Mouse (Mus musculus) splenic B cell, adult 2 months (primary cell): Measurements from ENCODE around the gene Jade2.
A peak's percentile ranks its signal among the peaks of the same experiment; 100 is the strongest.
"Not testable (repeated sequence)": the region's sequence is repeated elsewhere in the genome, so short reads cannot be mapped to it uniquely, and the experiment has no call there.

Experiments used
- DNase-seq: peaks from one replicate; pipeline ENCODE4 v3.0.0-alpha.2; 2011; ENCODE audit warnings: low read depth, low spot score
- H3K27me3 ChIP-seq: 2 replicates; pipeline ENCODE4 v1.6.1; 2012; ENCODE audit warnings: mild to moderate bottlenecking, low read length, moderate library complexity, mixed read lengths; ENCODE audit not compliant: control insufficient read depth, poor library complexity, insufficient read depth, severe bottlenecking
- H3K36me3 ChIP-seq: 2 replicates; pipeline ENCODE4 v1.6.1; 2012; ENCODE audit warnings: mild to moderate bottlenecking, low read length, moderate library complexity, mixed read lengths; ENCODE audit not compliant: control insufficient read depth, poor library complexity, insufficient read depth, severe bottlenecking

Gene Jade2

GRCm38 (mm10) chr11:51809632-51810224 lies 47.7 kb downstream of the Jade2 start:
- no peaks in the 10 kb centered on the region for H3K36me3 ChIP-seq
- no peaks in the 10 kb centered on the region for H3K27me3 ChIP-seq
- DNase-seq, result peak; percentile 80

GRCm38 (mm10) chr11:51807108-51807879 lies 50.2 kb downstream of the Jade2 start:
- no peaks in the 10 kb centered on the region for H3K36me3 ChIP-seq
- no peak for DNase-seq
- no peaks in the 10 kb centered on the region for H3K27me3 ChIP-seq

- DNase-seq, result peak; percentile 90
- Histone ChIP-seq H3K36me3 (no peaks in the 10 kb centered on the region), H3K27me3 (no peaks in the 10 kb centered on the region)
Observed at GRCm38 (mm10) chr11:51805221-51805981, 52.1 kb downstream of the Jade2 start.

- no peaks in the 10 kb centered on the region for H3K27me3 ChIP-seq
- H3K36me3 ChIP-seq, result no peaks in the 10 kb centered on the region
- DNase-seq, result peak; percentile 50
Observed at GRCm38 (mm10) chr11:51800634-51801325, 56.7 kb downstream of the Jade2 start.

- Histone ChIP-seq H3K27me3 (no peaks in the 10 kb centered on the region), H3K36me3 (peaks cover under 1% of the 10 kb centered on the region)
- no peak for DNase-seq
Observed at GRCm38 (mm10) chr11:51796272-51796671, 61.2 kb downstream of the Jade2 start.

GRCm38 (mm10) chr11:51790662-51791061 lies 66.8 kb downstream of the Jade2 start:
- Histone ChIP-seq H3K36me3 (peaks cover 13% of the 10 kb centered on the region), H3K27me3 (no peaks in the 10 kb centered on the region)

DNA sequence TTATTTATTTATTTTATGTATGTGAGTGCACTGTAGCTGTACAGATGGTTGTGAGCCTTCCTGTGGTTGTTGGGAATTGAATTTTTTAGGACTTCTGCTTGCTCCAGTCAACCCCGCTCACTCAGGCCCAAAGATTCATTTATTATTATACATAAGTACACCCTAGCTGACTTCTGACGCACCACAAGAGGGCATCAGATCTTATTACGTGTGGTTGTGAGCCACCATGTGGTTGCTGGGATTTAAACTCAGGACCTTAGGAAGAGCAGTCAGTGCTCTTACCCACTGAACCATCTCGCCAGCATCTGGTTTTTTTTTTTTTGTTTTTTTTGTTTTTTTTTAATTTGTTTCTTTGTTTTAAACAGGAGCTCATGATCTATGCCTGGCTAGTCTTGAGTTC lies 67.7 kb downstream of the Jade2 start:
- not testable (repeated sequence) for H3K27me3 ChIP-seq, DNase-seq
- peaks cover 17% of the 10 kb centered on the region for H3K36me3 ChIP-seq

More at GRCm38 (mm10) chr11:51790662-51791061, 66.8 kb downstream of the Jade2 start:
- no peak for DNase-seq

- DNase-seq, result peak; percentile 55
- Histone ChIP-seq H3K27me3 (no peaks in the 10 kb centered on the region), H3K36me3 (peaks cover 23% of the 10 kb centered on the region)
Observed at GRCm38 (mm10) chr11:51785926-51786325, 71.5 kb downstream of the Jade2 start.

GRCm38 (mm10) chr11:51782721-51783120 lies 74.7 kb downstream of the Jade2 start:
- DNase-seq, result no peak
- no peaks in the 10 kb centered on the region for H3K27me3 ChIP-seq
- H3K36me3 ChIP-seq, result peaks cover 17% of the 10 kb centered on the region

GRCm38 (mm10) chr11:51780773-51781267 lies 76.6 kb downstream of the Jade2 start:
- no peaks in the 10 kb centered on the region for H3K27me3 ChIP-seq
- peaks cover 17% of the 10 kb centered on the region for H3K36me3 ChIP-seq
- DNase-seq, result no peak

GRCm38 (mm10) chr11:51777478-51777877 lies 80.0 kb downstream of the Jade2 start:
- peaks cover 10% of the 10 kb centered on the region; the same call in 1 of the 2 replicates for H3K36me3 ChIP-seq
- no peak for DNase-seq
- H3K27me3 ChIP-seq, result no peaks in the 10 kb centered on the region

GRCm38 (mm10) chr11:51775507-51775906 lies 81.9 kb downstream of the Jade2 start:
- H3K27me3 ChIP-seq, result no peaks in the 10 kb centered on the region
- no peak for DNase-seq
- H3K36me3 ChIP-seq, result 0 out of 2 replicates have a peak, but pooled peaks cover 2% of the 10 kb centered on the region

GRCm38 (mm10) chr11:51768296-51768695 lies 89.2 kb downstream of the Jade2 start:
- no peak for DNase-seq
- Histone ChIP-seq H3K36me3 (no peaks in the 10 kb centered on the region), H3K27me3 (no peaks in the 10 kb centered on the region)

- Histone ChIP-seq H3K27me3 (no peaks in the 10 kb centered on the region), H3K36me3 (no peaks in the 10 kb centered on the region)
- no peak for DNase-seq
Observed at GRCm38 (mm10) chr11:51767579-51768220, 89.8 kb downstream of the Jade2 start.
